Mouse (Mus musculus) heart, postnatal 0 days (tissue): ENCODE measurements around the gene Actr2. TPM values are rescaled to one million over a fixed set of nuclear protein-coding genes. Genes with fewer than 3 reads are reported as not detected.
A peak's percentile ranks its signal among the peaks of the same experiment; 100 is the strongest.

Source experiments
- ATAC-seq: fragments of 200-750 bp; cut with Nextera tagmentation; 2 replicates; pipeline ENCODE4 v1.8.0; 2017; ENCODE audit warnings: low read depth, moderate number of reproducible peaks, moderate library complexity; ENCODE audit not compliant: insufficient read depth
- DNase-seq: peaks from one replicate; pipeline ENCODE4 v3.0.0-alpha.2; 2016; ENCODE audit warnings: low spot score
- H3K27ac ChIP-seq: fragments of 300-500 bp; sonication (generic); 2 replicates; pipeline ENCODE4 v1.5.1; 2014; ENCODE audit warnings: low read depth, mild to moderate bottlenecking
- H3K27me3 ChIP-seq: fragments of 300-500 bp; sonication (generic); 2 replicates; pipeline ENCODE4 v1.6.1; 2014; ENCODE audit warnings: low read length, mixed read lengths; ENCODE audit not compliant: control insufficient read depth, insufficient read depth
- H3K36me3 ChIP-seq: fragments of 300-500 bp; sonication (generic); replicated peaks from 2 replicates; pipeline ENCODE4 v1.6.1; 2014; ENCODE audit warnings: low read length, mixed read lengths; ENCODE audit not compliant: control insufficient read depth, insufficient read depth
- H3K4me1 ChIP-seq: fragments of 300-500 bp; sonication (generic); 2 replicates; pipeline ENCODE4 v1.6.1; 2014; ENCODE audit warnings: antibody characterized with exemption; ENCODE audit not compliant: control insufficient read depth, insufficient read depth
- H3K4me2 ChIP-seq: fragments of 300-500 bp; sonication (generic); 2 replicates; pipeline ENCODE4 v1.6.1; 2014; ENCODE audit warnings: low read depth, mild to moderate bottlenecking, low read length, moderate library complexity
- H3K4me3 ChIP-seq: fragments of 300-500 bp; sonication (generic); 2 replicates; pipeline ENCODE4 v1.5.1; 2014; ENCODE audit warnings: low read depth, low read length
- H3K9ac ChIP-seq: fragments of 300-500 bp; sonication (generic); replicated peaks from 2 replicates; pipeline ENCODE4 v1.6.1; 2014; ENCODE audit warnings: low read depth, low read length, mixed read lengths
- H3K9me3 ChIP-seq: fragments of 300-500 bp; sonication (generic); replicated peaks from 2 replicates; pipeline ENCODE4 v1.6.1; 2016; ENCODE audit warnings: low read length; ENCODE audit not compliant: control insufficient read depth
- CTCF ChIP-seq: IDR thresholded peaks from 2 replicates; pipeline ENCODE4 v1.5.1; 2016; ENCODE audit warnings: antibody characterized with exemption, control low read depth, low read depth
- EP300 ChIP-seq: IDR thresholded peaks from 2 replicates; pipeline ENCODE4 v1.6.1; 2016; ENCODE audit warnings: antibody characterized with exemption, low read depth
- WGBS: fragments of 180-500 bp; shearing (Covaris S2); extraction: QIAGEN DNeasy Blood & Tissue Kit; methylation state at CpG from one replicate; pipeline ENCODE4 v1.1.7; 2014; 5-methylcytosine and 5-hydroxymethylcytosine counted together
- polyA plus RNA-seq: library from polyadenylated mRNA; unstranded; fragments of >200 nt; fragmentation: Nextera tagmentation; extraction: Ambion mirVana; gene quantifications from 2 replicates; pipeline ENCODE4 v1.2.1, GENCODE M21; 2015
- total RNA-seq: library from RNA; depleted of rRNA; stranded (reverse); fragments of >200 nt; gene quantifications from 2 replicates; pipeline ENCODE4 v1.2.3, GENCODE M21; 2014; ENCODE audit warnings: low replicate concordance

The Actr2 gene
- total and polyA plus RNA-seq, 2 experiments from 2014 or later, result 25.2 to 59.7 TPM

DNA sequence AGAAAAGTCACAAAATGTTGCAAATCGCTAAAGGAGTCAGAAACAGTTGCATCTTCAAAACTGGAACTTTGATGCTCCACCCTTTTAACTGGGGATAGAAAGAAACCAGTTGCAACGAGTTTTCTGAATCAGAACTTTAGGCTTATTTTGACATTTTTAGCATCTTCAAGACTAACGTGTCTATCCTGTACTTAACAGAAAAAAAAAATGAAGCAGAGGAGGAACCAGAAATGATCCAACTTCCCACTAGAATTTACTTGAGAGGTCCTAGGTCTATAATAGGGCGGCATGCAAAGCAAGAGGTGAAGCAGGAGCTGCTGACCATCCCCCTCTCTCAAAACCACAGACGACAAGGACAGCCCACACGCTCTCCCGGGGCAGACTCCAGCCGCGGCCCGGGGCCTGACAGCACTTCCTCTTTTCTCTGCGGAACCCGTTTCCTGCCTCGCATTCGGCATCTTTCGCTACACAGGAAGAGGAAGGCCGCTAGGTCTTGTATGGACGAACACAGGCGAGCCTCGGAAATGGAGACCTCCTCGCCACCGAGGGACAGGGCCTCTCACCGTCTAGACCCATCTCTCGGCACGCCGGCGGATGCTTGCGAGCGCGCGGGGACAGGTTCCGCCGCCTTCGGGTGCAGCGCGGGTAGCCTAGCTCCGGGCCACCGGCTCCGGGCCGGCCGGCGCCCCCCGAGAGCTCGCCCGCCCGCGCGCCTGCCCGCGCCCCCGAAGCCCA lies 540 bp downstream of the Actr2 start:
- 0 out of 2 replicates have a peak, but pooled peaks cover 4% of the 10 kb centered on the region for H3K36me3 ChIP-seq
- DNase-seq (peak; percentile 86), ATAC-seq (peak; percentile 78)
- H3K9ac ChIP-seq, result peak overlapping the region; percentile 96
- no peak for TF ChIP-seq CTCF
- peak; percentile 53; the same call in 1 of the 2 replicates for TF ChIP-seq EP300
- H3K4me2 ChIP-seq, result peak overlapping the region; percentile 66
- H3K4me3 ChIP-seq, result peak overlapping the region; percentile 94
- WGBS, result under 1% methylated on average over 36 of the region's 50 CpGs
- H3K4me1 ChIP-seq, result peaks cover 10% of the 10 kb centered on the region
- H3K9me3 ChIP-seq, result no peaks in the 10 kb centered on the region
- peak overlapping the region; percentile 99 for H3K27ac ChIP-seq
- H3K27me3 ChIP-seq, result no peaks in the 10 kb centered on the region

GRCm38 (mm10) chr11:20108151-20108550 lies 4.6 kb downstream of the Actr2 start:
- no peaks in the 10 kb centered on the region for H3K27me3 ChIP-seq
- TF ChIP-seq EP300 (no peak), CTCF (no peak)

GRCm38 (mm10) chr11:20107683-20108082 lies 5.0 kb downstream of the Actr2 start:
- Histone ChIP-seq H3K27me3 (no peaks in the 10 kb centered on the region), H3K36me3 (0 out of 2 replicates have a peak, but pooled peaks cover 4% of the 10 kb centered on the region), H3K4me2 (no peak overlapping the region), H3K9ac (no peak overlapping the region), H3K9me3 (no peaks in the 10 kb centered on the region), H3K4me1 (peaks cover 4% of the 10 kb centered on the region; the same call in 1 of the 2 replicates), H3K4me3 (no peak overlapping the region), H3K27ac (no peak overlapping the region)
- ATAC-seq (no peak), DNase-seq (no peak)
- 85% methylated on average over 4 of the region's 4 CpGs for WGBS
- no peak for TF ChIP-seq CTCF
- TF ChIP-seq EP300, result no peak

More at GRCm38 (mm10) chr11:20108151-20108550, 4.6 kb downstream of the Actr2 start:
- no peak overlapping the region for H3K4me2 ChIP-seq
- DNase-seq, result no peak
- H3K9me3 ChIP-seq, result no peaks in the 10 kb centered on the region
- no peak overlapping the region for H3K9ac ChIP-seq
- ATAC-seq, result no peak
- 84% methylated on average over 7 of the region's 7 CpGs for WGBS
- H3K27ac ChIP-seq, result no peak overlapping the region
- H3K4me3 ChIP-seq, result no peak overlapping the region
- H3K36me3 ChIP-seq, result 0 out of 2 replicates have a peak, but pooled peaks cover 4% of the 10 kb centered on the region
- peaks cover 4% of the 10 kb centered on the region; the same call in 1 of the 2 replicates for H3K4me1 ChIP-seq

GRCm38 (mm10) chr11:20106946-20107345 lies 5.8 kb downstream of the Actr2 start:
- TF ChIP-seq EP300 (no peak), CTCF (no peak)
- 88% methylated on average over 3 of the region's 3 CpGs for WGBS
- Histone ChIP-seq H3K36me3 (0 out of 2 replicates have a peak, but pooled peaks cover 4% of the 10 kb centered on the region), H3K27me3 (no peaks in the 10 kb centered on the region), H3K9me3 (no peaks in the 10 kb centered on the region), H3K4me3 (no peak overlapping the region), H3K27ac (no peak overlapping the region), H3K9ac (no peak overlapping the region), H3K4me1 (peaks cover 4% of the 10 kb centered on the region; the same call in 1 of the 2 replicates), H3K4me2 (no peak overlapping the region)
- DNase-seq (no peak), ATAC-seq (no peak)

DNA sequence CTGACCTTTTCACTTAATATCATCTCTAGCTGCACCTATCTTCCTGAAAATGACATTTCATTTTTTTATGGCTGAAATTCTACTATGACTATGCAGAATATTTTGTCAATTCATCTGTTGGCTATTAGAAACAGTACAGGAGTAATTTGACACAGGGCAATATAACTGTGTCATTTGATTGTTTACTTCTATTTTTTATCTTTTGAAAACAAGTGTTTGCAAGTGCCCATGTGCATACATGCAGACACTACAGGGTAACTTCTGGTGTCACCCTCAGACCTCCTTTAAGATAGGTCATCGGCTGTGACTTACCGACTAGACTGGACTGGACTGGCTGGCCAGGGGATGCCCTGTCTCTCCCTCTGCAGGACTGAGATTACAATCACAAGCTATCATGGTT lies 8.8 kb downstream of the Actr2 start:
- Histone ChIP-seq H3K9me3 (no peaks in the 10 kb centered on the region), H3K4me1 (peaks cover 4% of the 10 kb centered on the region; the same call in 1 of the 2 replicates), H3K9ac (no peak overlapping the region), H3K27me3 (no peaks in the 10 kb centered on the region), H3K4me3 (no peak overlapping the region), H3K4me2 (no peak overlapping the region), H3K27ac (no peak overlapping the region), H3K36me3 (peaks cover 14% of the 10 kb centered on the region)
- WGBS, result 67% methylated on average over 2 of the region's 2 CpGs
- TF ChIP-seq CTCF (no peak), EP300 (no peak)
- no peak for ATAC-seq
- no peak for DNase-seq
